19 mouse cellular contexts compared by ENCODE assay signal in the genomic region with DNA sequence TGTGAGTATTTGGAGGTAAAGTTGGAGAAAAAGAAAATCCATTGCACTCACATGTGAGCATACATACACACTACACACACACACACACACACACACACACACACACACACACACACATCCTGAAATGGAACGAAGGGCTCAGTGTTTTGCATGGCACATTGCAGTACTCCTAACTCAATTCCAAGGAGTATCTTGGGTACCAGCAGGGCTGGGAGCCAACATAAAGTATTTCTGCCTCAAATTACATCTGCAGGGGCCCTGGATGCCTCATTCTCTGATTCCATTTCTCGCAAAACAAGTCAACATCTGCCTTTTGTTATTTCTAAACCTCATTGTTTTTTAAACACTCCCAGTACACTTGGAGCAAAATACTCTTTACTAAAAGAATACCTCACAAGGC.
"Had no signal": no experiment of that assay in that cellular context is flagged by ENCODE, and none has a peak within 500 bp of the region (broad histone marks: within the 10 kb centered on the region; RNA-seq: fewer than 3 reads in every experiment).

No protein-coding gene starts in this region.

- H3K9me3 ChIP-seq: kidney, embryonic 15.5 days; liver, embryonic 13.5 days; neural tube, embryonic 12.5 days; neural tube, embryonic 15.5 days; stomach, embryonic 15.5 days had no signal

- H3K4me1 ChIP-seq: kidney, embryonic 15.5 days; liver, embryonic 13.5 days; neural tube, embryonic 12.5 days; stomach, embryonic 15.5 days had no signal

- H3K4me3 ChIP-seq: kidney, embryonic 15.5 days; liver, embryonic 13.5 days; neural tube, embryonic 12.5 days; neural tube, embryonic 15.5 days; stomach, embryonic 15.5 days had no signal

- H3K36me3 ChIP-seq: kidney, embryonic 15.5 days; liver, embryonic 13.5 days; neural tube, embryonic 12.5 days; neural tube, embryonic 15.5 days; stomach, embryonic 15.5 days had no signal

- DNase-seq: kidney, adult 11 months; kidney, adult 8-10 months; kidney, postnatal 10 days; kidney, postnatal 36 days; left cerebral cortex, postnatal 4 days; liver, embryonic 13.5 days; lung, adult 2 months; lung, postnatal 14 days; lung, postnatal 4 days; midbrain, embryonic 14.5 days; right cerebral cortex, adult 18-20 months; right cerebral cortex, postnatal 25 days; spleen, adult 18-20 months; thymus, postnatal 25 days had no signal

- H3K27me3 ChIP-seq: kidney, embryonic 15.5 days; liver, embryonic 13.5 days; neural tube, embryonic 12.5 days; neural tube, embryonic 15.5 days; stomach, embryonic 15.5 days had no signal

- H3K4me2 ChIP-seq: kidney, embryonic 15.5 days; liver, embryonic 13.5 days; midbrain, embryonic 11.5 days; neural tube, embryonic 12.5 days; neural tube, embryonic 15.5 days; stomach, embryonic 15.5 days had no signal

- H3K27ac ChIP-seq: kidney, embryonic 15.5 days; liver, embryonic 13.5 days; neural tube, embryonic 12.5 days; neural tube, embryonic 15.5 days; stomach, embryonic 15.5 days had no signal

- H3K9ac ChIP-seq: kidney, embryonic 15.5 days; liver, embryonic 13.5 days; neural tube, embryonic 12.5 days; neural tube, embryonic 15.5 days; stomach, embryonic 15.5 days had no signal
